Mouse (Mus musculus) adrenal gland (tissue): ENCODE measurements around the gene Gm17509.
"Not testable (repeated sequence)": the region's sequence is repeated elsewhere in the genome, so short reads cannot be mapped to it uniquely, and the experiment has no call there.

Experiments
- intact Hi-C: fragments of 180-260 bp; cut with DNase I; formaldehyde crosslinking; loops from one replicate; pipeline ENCODE4 v1.15.1; 2025

Gm17509 gene

GRCm38 (mm10) chr13:117208236-117208635 lies 12.6 kb downstream of the Gm17509 start, which contains the start of gene Emb:
Emb (plus strand) TSS chr13:117208536.
- intact Hi-C loops, result no loop called here

- intact Hi-C loops, result no loop called here
These were observed 14.8 kb downstream of the Gm17509 start for GRCm38 (mm10) chr13:117206066-117206465.

GRCm38 (mm10) chr13:117204685-117205084 lies 16.2 kb downstream of the Gm17509 start:
- intact Hi-C loops, result loop anchor here (5.0 kb wide), 1 partner anchor 108 kb away; no protein-coding TSS in a partner anchor

- intact Hi-C loops, result loop anchor here (2.0 to 5.0 kb wide), 2 partner anchors 82 to 109 kb away; no protein-coding TSS in a partner anchor
These were observed 18.0 kb downstream of the Gm17509 start for GRCm38 (mm10) chr13:117202755-117203471.

- intact Hi-C loops, result no loop called here
These were observed 22.3 kb downstream of the Gm17509 start for GRCm38 (mm10) chr13:117198402-117199083.

- intact Hi-C loops, result no loop called here
These were observed 23.2 kb downstream of the Gm17509 start for GRCm38 (mm10) chr13:117197666-117198065.

GRCm38 (mm10) chr13:117195569-117196495 lies 25.0 kb downstream of the Gm17509 start:
- intact Hi-C loops, result no loop called here

GRCm38 (mm10) chr13:117193422-117193983 lies 27.4 kb downstream of the Gm17509 start:
- intact Hi-C loops, result no loop called here

- intact Hi-C loops, result no loop called here
These were observed 28.7 kb downstream of the Gm17509 start for GRCm38 (mm10) chr13:117192161-117192560.

GRCm38 (mm10) chr13:117185329-117185728 lies 35.5 kb downstream of the Gm17509 start:
- intact Hi-C loops, result no loop called here

- intact Hi-C loops, result no loop called here
These were observed 37.6 kb downstream of the Gm17509 start for GRCm38 (mm10) chr13:117183288-117183687.

- intact Hi-C loops, result not testable (repeated sequence)
These were observed 40.0 kb downstream of the Gm17509 start for GRCm38 (mm10) chr13:117180912-117181311.
